Mouse (Mus musculus): ENCODE data around the gene Olfr630. TPM values are rescaled to one million over a fixed set of nuclear protein-coding genes. Genes with fewer than 3 reads are reported as not detected.
"Not testable (repeated sequence)": the region's sequence is repeated elsewhere in the genome, so short reads cannot be mapped to it uniquely, and the experiment has no call there.

Olfr630 gene
- not detected for total RNA-seq (2021)
- long read RNA-seq, experiment 1: 0 reads
- long read RNA-seq, experiment 2: 0 reads

DNA sequence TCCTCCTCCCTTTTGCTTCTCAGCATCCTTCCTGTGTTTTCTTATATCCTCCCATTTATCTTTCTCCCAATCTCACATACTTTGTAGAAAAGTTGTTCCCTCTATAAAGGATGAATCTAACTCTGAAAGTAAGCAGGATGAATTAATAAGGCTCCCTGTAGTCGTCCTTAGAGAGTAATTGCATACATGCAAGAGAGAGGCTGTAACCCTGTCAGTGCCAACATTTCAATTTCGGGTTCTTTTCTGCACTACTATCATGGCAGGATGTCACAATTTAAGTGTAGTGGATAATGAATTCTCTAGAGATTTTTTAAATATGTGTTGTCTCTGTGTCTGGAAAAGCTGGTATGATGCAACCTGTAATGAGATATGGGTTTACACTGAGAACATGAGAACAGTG is at the start of gene Olfr630:
Olfr630 (minus strand) TSS at position 101 of the 400 bp plus-strand sequence.
- Histone ChIP-seq H3K4me3 (no peak within 1 kb of the TSS), H3K27ac (no peak within 1 kb of the TSS)
- DNase-seq (ENCODE audit: low spot score in 2 of 2): no peak
- TF ChIP-seq CTCF (conservative IDR thresholded peaks at IDR 0.05): no peak

DNA sequence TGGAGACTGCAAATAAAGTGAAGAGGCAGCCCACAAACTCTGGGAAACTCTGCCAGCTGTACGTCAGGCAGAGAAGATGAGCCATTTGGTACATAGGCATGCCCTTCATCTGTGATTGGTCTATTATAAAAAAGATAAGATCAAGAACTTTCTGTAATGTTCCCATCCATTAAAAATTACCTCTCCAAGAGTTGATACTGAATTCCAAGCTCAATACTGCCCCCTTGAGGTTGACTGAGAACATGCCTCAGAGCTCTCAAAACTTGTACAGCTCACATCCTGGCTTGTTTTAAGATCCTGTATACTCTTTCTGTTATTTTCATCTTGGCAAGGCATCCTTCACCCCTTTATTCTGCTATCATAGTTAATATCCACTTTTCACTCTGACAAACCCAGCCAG is 49.7 kb upstream of the Olfr630 start:
- peak; percentile 4 to 40 for DNase-seq (ENCODE audit: low spot score in 2 of 2)
- peak; percentile 83 for TF ChIP-seq CTCF (conservative IDR thresholded peaks at IDR 0.05)
- Histone ChIP-seq H3K27ac (no peak overlapping the region), H3K4me3 (no peak overlapping the region)

- no peak for DNase-seq (ENCODE audit: low spot score in 2 of 2)
Measured at GRCm38 (mm10) chr7:103792669-103793388, 35.7 kb upstream of the Olfr630 start.

DNA sequence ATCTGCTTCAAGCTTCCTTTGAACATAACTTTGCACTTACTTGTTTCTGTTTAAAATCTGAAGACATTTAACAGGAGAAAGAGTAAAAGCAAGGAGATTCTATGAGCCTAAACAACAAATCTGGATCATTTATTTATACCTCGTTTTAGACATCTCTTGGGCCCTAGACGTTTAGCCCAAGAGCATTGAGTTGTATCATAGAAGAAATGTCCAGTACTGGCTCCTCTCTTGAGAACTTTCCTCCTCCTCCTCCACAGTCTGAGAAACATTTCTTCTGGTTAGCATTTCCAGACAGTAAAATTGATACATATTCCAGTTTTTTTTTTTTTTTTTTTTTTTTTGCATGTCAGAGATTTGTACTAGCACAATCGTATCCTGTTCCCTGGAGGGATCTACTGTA is 34.6 kb upstream of the Olfr630 start, which contains the start of gene Olfr67:
Olfr67 (minus strand) TSS at position 101 of the 400 bp plus-strand sequence.
- no peak within 1 kb of the TSS for H3K4me3 ChIP-seq
- no peak for DNase-seq (ENCODE audit: low spot score in 2 of 2)
- no peak within 1 kb of the TSS for H3K27ac ChIP-seq
- no peak for TF ChIP-seq CTCF (conservative IDR thresholded peaks at IDR 0.05)

More at GRCm38 (mm10) chr7:103792669-103793388, 35.7 kb upstream of the Olfr630 start:
- Histone ChIP-seq H3K27ac (no peak overlapping the region), H3K4me3 (no peak overlapping the region)
- peak; percentile 42 for TF ChIP-seq CTCF (conservative IDR thresholded peaks at IDR 0.05)

- Histone ChIP-seq H3K4me3 (no peak within 1 kb of the TSS), H3K27ac (no peak within 1 kb of the TSS)
- TF ChIP-seq CTCF (conservative IDR thresholded peaks at IDR 0.05): no peak
- DNase-seq (ENCODE audit: low spot score in 2 of 2): no peak
Measured at GRCm38 (mm10) chr7:103779598-103779997, 22.5 kb upstream of the Olfr630 start, which contains the start of gene Olfr68. Gene Olfr68, minus strand, starts transcription at chr7:103779698.

DNA sequence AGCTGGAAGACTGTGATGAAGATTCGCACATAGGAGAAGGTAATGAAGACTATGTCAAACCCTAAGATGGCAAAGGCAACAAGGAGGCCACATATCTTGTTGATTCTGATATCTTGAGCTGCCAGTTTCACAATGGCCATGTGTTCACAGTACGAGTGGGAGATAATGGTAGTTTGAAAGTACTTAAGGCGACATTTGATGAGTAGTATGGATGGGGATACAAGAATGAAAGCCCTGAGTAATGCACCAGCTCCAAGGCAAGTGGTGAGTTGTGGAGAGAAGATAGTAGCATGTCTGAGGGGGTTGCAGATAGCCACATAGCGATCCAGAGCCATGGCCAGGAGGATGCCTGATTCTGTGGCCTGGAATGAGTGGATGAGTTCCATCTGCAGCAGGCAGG is 20.5 kb upstream of the Olfr630 start:
- not testable (repeated sequence) for H3K4me3 ChIP-seq; H3K27ac ChIP-seq; DNase-seq (ENCODE audit: low spot score in 2 of 2)

DNA sequence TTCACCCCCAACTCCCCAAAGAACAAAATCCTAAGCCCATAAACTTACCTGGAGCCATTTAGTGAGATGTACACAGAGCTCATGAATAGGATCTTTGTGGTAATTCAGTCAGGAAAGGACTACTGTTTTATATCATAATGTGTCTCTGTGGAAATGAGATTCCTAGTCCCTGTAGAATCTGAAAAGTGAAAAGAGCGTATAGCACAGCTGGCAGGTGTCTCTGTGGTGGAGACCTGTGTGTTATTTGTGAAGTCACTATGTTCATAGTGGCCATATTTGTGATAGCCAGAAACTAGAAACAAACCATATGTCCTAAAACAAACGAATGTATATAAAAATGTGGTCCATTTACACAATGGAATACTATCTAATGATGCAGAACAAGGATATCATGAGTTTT is 14.4 kb upstream of the Olfr630 start, which contains the start of gene Olfr69:
Olfr69 (minus strand) TSS at position 101 of the 400 bp plus-strand sequence.
- Histone ChIP-seq H3K27ac (no peak within 1 kb of the TSS), H3K4me3 (no peak within 1 kb of the TSS)
- DNase-seq (ENCODE audit: low spot score in 2 of 2): no peak
- TF ChIP-seq CTCF (conservative IDR thresholded peaks at IDR 0.05): no peak

- DNase-seq (ENCODE audit: low spot score in 2 of 2); H3K4me3 ChIP-seq; H3K27ac ChIP-seq: not testable (repeated sequence)
Measured at GRCm38 (mm10) chr7:103767687-103768086, 10.6 kb upstream of the Olfr630 start.

GRCm38 (mm10) chr7:103762212-103762611 is 5.1 kb upstream of the Olfr630 start:
- not testable (repeated sequence) for DNase-seq (ENCODE audit: low spot score in 2 of 2); H3K4me3 ChIP-seq; H3K27ac ChIP-seq

DNA sequence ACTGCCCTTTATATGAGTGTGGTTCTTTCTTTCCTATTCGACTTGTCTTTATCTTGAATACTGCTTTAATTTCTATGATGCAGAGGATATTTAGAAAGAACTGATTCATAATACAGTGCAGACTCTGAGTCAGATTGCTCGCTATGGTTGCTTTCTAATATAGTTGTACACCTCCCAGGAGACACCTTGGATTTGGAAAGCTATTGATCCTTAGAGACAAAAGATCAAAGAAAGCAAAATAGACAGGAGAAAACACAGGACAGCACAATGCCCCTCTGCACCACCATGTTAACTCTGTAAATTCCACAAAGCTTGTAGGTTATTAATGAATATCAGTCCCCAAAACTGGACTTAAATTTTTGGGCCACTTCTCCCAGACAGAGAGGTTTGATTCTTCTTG is 12.3 kb downstream of the Olfr630 start, which contains the start of gene Olfr629:
Olfr629 (minus strand) TSS at position 101 of the 400 bp plus-strand sequence.
- TF ChIP-seq CTCF (conservative IDR thresholded peaks at IDR 0.05): no peak
- no peak for DNase-seq (ENCODE audit: low spot score in 2 of 2)
- H3K4me3 ChIP-seq: no peak within 1 kb of the TSS
- no peak within 1 kb of the TSS for H3K27ac ChIP-seq

DNA sequence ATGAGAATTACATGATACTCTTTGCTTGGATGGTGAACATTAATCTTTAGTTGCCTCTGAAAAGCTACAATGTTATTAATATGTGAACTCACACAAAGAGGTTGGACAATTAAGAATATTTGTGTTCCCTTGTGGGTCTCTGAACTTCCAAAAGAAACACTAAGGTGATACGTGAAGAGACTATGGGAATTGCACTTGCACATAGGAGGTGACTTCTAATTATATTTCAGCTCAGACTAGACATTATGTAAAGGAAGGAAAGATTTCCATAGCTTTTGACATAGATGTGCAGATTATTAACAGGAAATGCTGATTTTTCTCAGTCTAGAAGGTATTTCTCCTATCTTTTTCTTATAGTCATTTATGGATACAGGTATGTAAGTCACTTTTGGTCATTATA is 27.1 kb downstream of the Olfr630 start, which contains the start of gene Olfr628:
Olfr628 (plus strand) TSS at position 301 of the 400 bp plus-strand sequence.
- DNase-seq (ENCODE audit: low spot score in 2 of 2): no peak
- TF ChIP-seq CTCF (conservative IDR thresholded peaks at IDR 0.05): no peak
- no peak within 1 kb of the TSS for H3K4me3 ChIP-seq
- H3K27ac ChIP-seq: no peak within 1 kb of the TSS

GRCm38 (mm10) chr7:103716398-103716797 is 40.7 kb downstream of the Olfr630 start:
- not testable (repeated sequence) for H3K4me3 ChIP-seq, H3K27ac ChIP-seq
- DNase-seq (ENCODE audit: low spot score in 2 of 2): peak; percentile 34 to 47
- peak; percentile 52 for TF ChIP-seq CTCF (conservative IDR thresholded peaks at IDR 0.05)

DNA sequence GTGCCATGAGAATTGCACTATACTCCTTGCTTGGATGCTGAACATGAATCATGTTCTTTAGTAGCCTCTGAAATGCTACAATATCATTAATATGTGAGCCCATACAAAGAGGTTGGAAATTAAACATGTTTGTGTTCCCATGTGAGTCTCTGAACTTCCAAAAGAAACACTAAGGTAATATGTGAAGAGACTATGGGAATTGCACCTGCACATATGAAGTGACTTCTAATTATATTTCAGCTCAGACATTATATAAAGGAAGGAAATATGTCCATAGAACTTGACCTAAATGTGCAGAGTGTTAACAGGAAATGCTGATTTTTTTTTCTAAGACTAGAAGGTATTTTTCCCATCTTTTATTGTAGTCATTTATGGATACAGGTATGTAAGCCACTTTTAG is 42.8 kb downstream of the Olfr630 start, which contains the start of gene Olfr243:
Olfr243 (plus strand) TSS at position 301 of the 400 bp plus-strand sequence.
- no peak within 1 kb of the TSS for H3K4me3 ChIP-seq
- no peak for TF ChIP-seq CTCF (conservative IDR thresholded peaks at IDR 0.05)
- DNase-seq (ENCODE audit: low spot score in 2 of 2): no peak
- no peak within 1 kb of the TSS for H3K27ac ChIP-seq

GRCm38 (mm10) chr7:103712024-103712423 is 45.1 kb downstream of the Olfr630 start:
- peak; percentile 51 for TF ChIP-seq CTCF (conservative IDR thresholded peaks at IDR 0.05)
- Histone ChIP-seq H3K4me3 (no peak overlapping the region), H3K27ac (no peak overlapping the region)
- DNase-seq (ENCODE audit: low spot score in 2 of 2): no peak

Other genes starting within 250 kb of the Olfr630 start
- gene Olfr610, start 245.2 kb downstream of the Olfr630 start, total RNA-seq (2021): not detected
- not detected for gene Olfr611, start 236.5 kb downstream of the Olfr630 start, total RNA-seq (2021)
- gene Olfr612, start 214.6 kb downstream of the Olfr630 start, total RNA-seq (2021): not detected
- not detected for gene Olfr613, start 209.3 kb downstream of the Olfr630 start, total RNA-seq (2021)
- not detected for gene Olfr615, start 201.3 kb downstream of the Olfr630 start, total RNA-seq (2021)
- gene Olfr616, start 188.2 kb downstream of the Olfr630 start, total RNA-seq (2021): not detected
- not detected for gene Olfr617, start 184.3 kb downstream of the Olfr630 start, total RNA-seq (2021)
- not detected for gene Olfr618, start 167.2 kb downstream of the Olfr630 start, total RNA-seq (2021)
- not detected for gene Olfr619, start 156.8 kb downstream of the Olfr630 start, total RNA-seq (2021)
- not detected for gene Olfr620, start 144.8 kb downstream of the Olfr630 start, total RNA-seq (2021)
- not detected for gene Olfr622, start 114.6 kb downstream of the Olfr630 start, total RNA-seq (2021)
- not detected for gene Olfr623, start 93.6 kb downstream of the Olfr630 start, total RNA-seq (2021)
- under 1 TPM in 1 of 2 experiments, not detected in 1; 0.08 TPM for gene Olfr624, start 86.1 kb downstream of the Olfr630 start, total RNA-seq (2021)
- not detected for gene Olfr625-ps1, start 74.6 kb downstream of the Olfr630 start, total RNA-seq (2021)
- not detected for gene Olfr243, start 42.7 kb downstream of the Olfr630 start, total RNA-seq (2021)
- gene Olfr628, start 27.0 kb downstream of the Olfr630 start, total RNA-seq (2021): not detected
- gene Olfr629, start 12.4 kb downstream of the Olfr630 start, total RNA-seq (2021): not detected
- gene Olfr69, start 14.3 kb upstream of the Olfr630 start, total RNA-seq (2021): not detected
- not detected for gene Olfr68, start 22.4 kb upstream of the Olfr630 start, total RNA-seq (2021)
- gene Olfr67, start 34.5 kb upstream of the Olfr630 start, total RNA-seq (2021): not detected
- gene Hbb-bt, start 56.7 kb upstream of the Olfr630 start, total RNA-seq (2021): 10 to 100 TPM; 30.9 to 57.0 TPM
- gene Hbb-bs, start 70.8 kb upstream of the Olfr630 start, total RNA-seq (2021): 100 to 1,000 TPM; 322 to 529 TPM
- not detected for gene Hbb-bh2, start 83.2 kb upstream of the Olfr630 start, total RNA-seq (2021)
- gene Hbb-bh1, start 85.8 kb upstream of the Olfr630 start, total RNA-seq (2021): not detected
- not detected for gene Hbb-y, start 95.9 kb upstream of the Olfr630 start, total RNA-seq (2021)
- not detected for gene Olfr66, start 128.9 kb upstream of the Olfr630 start, total RNA-seq (2021)
- not detected for gene Olfr64, start 137.2 kb upstream of the Olfr630 start, total RNA-seq (2021)
- not detected for gene Olfr65, start 146.2 kb upstream of the Olfr630 start, total RNA-seq (2021)
- gene Olfr631, start 171.5 kb upstream of the Olfr630 start, total RNA-seq (2021): not detected
- gene Olfr632, start 177.0 kb upstream of the Olfr630 start, total RNA-seq (2021): not detected
- not detected for gene Olfr633, start 187.1 kb upstream of the Olfr630 start, total RNA-seq (2021)
- under 1 TPM; 0.05 to 0.07 TPM for gene Olfr635, start 213.8 kb upstream of the Olfr630 start, total RNA-seq (2021)
- gene Olfr638, start 241.4 kb upstream of the Olfr630 start, total RNA-seq (2021): not detected